Mouse (Mus musculus) midbrain, embryonic 15.5 days (tissue): Measurements from ENCODE around the gene Scaf4. TPM values are rescaled to one million over a fixed set of nuclear protein-coding genes. Genes with fewer than 3 reads are reported as not detected.

Source experiments
- ATAC-seq: fragments of 200-750 bp; cut with Nextera tagmentation; replicated peaks from 2 replicates; pipeline ENCODE4 v1.8.0; 2017; ENCODE audit warnings: moderate TSS enrichment
- H3K27ac ChIP-seq: fragments of 300-500 bp; sonication (generic); 2 replicates; pipeline ENCODE4 v1.5.1; 2015; ENCODE audit warnings: mild to moderate bottlenecking, inconsistent platforms
- H3K27me3 ChIP-seq: fragments of 300-500 bp; sonication (generic); replicated peaks from 2 replicates; pipeline ENCODE4 v1.6.1; 2015; ENCODE audit warnings: inconsistent platforms
- H3K36me3 ChIP-seq: fragments of 300-500 bp; sonication (generic); replicated peaks from 2 replicates; pipeline ENCODE4 v1.6.1; 2015; ENCODE audit warnings: inconsistent platforms
- H3K4me1 ChIP-seq: fragments of 300-500 bp; sonication (generic); 2 replicates; pipeline ENCODE4 v1.6.1; 2015; ENCODE audit warnings: inconsistent platforms
- H3K4me2 ChIP-seq: fragments of 300-500 bp; sonication (generic); 2 replicates; pipeline ENCODE4 v1.6.1; 2015; ENCODE audit warnings: inconsistent platforms, mild to moderate bottlenecking, moderate library complexity
- H3K4me3 ChIP-seq: fragments of 300-500 bp; sonication (generic); 2 replicates; pipeline ENCODE4 v1.5.1; 2015; ENCODE audit warnings: mild to moderate bottlenecking, inconsistent platforms
- H3K9ac ChIP-seq: fragments of 300-500 bp; sonication (generic); 2 replicates; pipeline ENCODE4 v1.6.1; 2015; ENCODE audit warnings: mild to moderate bottlenecking, inconsistent platforms
- H3K9me3 ChIP-seq: fragments of 300-500 bp; sonication (generic); 2 replicates; pipeline ENCODE4 v1.6.1; 2016; ENCODE audit warnings: inconsistent platforms
- WGBS: fragments of 180-500 bp; shearing (Covaris S2); methylation state at CpG from one replicate; pipeline ENCODE4 v1.1.7; 2015; ENCODE audit warnings: mixed read lengths; 5-methylcytosine and 5-hydroxymethylcytosine counted together
- polyA plus RNA-seq: library from polyadenylated mRNA; unstranded; fragments of >200 nt; fragmentation: Nextera tagmentation; extraction: Ambion mirVana; gene quantifications from 2 replicates; pipeline ENCODE4 v1.2.1, GENCODE M21; 2015

Scaf4 gene
- polyA plus RNA-seq, 1 experiment from 2014 or later, result 30.1 TPM

DNA sequence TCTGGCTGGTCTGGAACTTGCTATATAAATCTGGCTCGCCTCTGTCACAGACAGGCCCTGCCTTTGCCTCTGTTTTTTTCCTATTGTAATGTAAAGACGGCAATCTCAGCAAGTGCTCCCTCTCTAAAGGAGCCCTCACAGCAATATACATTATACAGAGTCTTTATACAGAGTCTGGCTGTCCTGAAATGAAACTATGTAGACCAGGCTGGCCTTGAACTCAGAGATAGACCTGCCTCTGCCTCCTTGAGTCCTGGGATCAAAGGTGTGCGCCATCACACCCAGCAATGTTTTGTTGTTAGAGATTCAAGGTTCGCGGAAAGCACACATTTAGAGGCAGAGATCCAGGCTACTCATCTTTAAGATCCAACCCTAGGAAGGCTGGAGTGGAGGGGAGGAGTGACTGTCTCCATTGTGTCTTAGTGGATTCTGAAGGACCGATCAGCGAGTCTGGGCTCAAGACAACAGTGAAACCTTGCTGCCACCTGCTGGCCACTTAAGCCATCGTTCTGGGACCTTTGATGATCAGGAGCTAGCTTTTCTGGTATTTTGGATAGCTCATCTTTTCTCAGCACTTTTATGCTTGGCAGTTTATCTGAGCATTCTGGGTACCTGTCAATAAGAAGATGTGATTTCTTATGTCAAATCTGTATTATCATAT is 98.2 kb downstream of the Scaf4 start:
- Histone ChIP-seq H3K27me3 (no peaks in the 10 kb centered on the region), H3K4me2 (no peak overlapping the region), H3K27ac (no peak overlapping the region), H3K4me1 (no peaks in the 10 kb centered on the region), H3K36me3 (no peaks in the 10 kb centered on the region), H3K9ac (no peak overlapping the region), H3K4me3 (no peak overlapping the region), H3K9me3 (no peaks in the 10 kb centered on the region)
- peak; percentile 81 for ATAC-seq
- 43% methylated on average over 8 of the region's 8 CpGs for WGBS

DNA sequence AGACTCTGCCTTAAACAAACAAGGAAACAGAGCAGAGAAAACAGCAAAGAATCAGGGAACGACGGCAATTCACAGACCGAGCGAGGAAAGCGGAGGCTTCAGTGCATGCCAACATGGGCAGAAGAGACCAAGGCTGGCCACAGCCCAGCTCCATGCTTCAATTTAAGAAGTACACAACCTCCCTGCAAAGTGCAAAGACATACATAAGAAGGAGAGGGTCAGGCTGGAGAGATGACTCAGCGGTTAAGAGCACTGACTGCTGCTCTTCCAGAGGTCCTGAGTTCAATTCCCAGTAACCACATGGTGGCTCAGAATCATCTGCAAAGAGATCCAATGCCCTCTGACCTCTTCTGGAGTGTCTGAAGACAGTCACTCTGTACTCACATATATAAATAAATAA is 100.2 kb downstream of the Scaf4 start:
- 85% methylated on average over 6 of the region's 6 CpGs for WGBS
- ATAC-seq, result no peak

DNA sequence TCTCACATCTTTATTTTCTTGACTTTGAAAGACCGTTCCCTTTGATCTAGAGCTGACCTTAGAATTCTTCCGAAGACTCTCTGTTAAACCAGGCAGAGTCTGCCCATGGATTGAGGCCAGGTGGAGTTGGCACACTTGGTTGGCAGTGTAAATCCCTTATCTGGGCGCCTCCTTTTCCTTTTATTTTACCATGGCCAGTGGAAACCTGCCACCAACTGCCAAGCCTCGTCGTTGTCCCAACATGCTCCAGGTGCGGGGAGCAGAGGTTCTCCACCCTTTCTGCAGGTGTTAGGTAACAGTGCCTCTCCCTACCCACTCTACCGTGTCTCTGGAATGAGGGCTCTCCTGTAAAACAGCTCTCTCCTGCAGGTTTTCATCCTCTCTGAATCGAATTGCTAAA is 102.6 kb downstream of the Scaf4 start:
- H3K9me3 ChIP-seq, result no peaks in the 10 kb centered on the region
- peaks cover 3% of the 10 kb centered on the region for H3K4me1 ChIP-seq
- WGBS, result 91% methylated on average over 8 of the region's 8 CpGs
- H3K4me2 ChIP-seq, result no peak overlapping the region
- H3K36me3 ChIP-seq, result no peaks in the 10 kb centered on the region
- no peak overlapping the region for H3K27ac ChIP-seq
- ATAC-seq, result no peak
- H3K4me3 ChIP-seq, result no peak overlapping the region
- H3K27me3 ChIP-seq, result no peaks in the 10 kb centered on the region
- no peak overlapping the region for H3K9ac ChIP-seq

More for the DNA sequence above, 100.2 kb downstream of the Scaf4 start:
- Histone ChIP-seq H3K4me2 (no peak overlapping the region), H3K36me3 (no peaks in the 10 kb centered on the region), H3K4me3 (no peak overlapping the region), H3K27ac (no peak overlapping the region), H3K9me3 (no peaks in the 10 kb centered on the region), H3K4me1 (no peaks in the 10 kb centered on the region), H3K27me3 (no peaks in the 10 kb centered on the region), H3K9ac (no peak overlapping the region)

DNA sequence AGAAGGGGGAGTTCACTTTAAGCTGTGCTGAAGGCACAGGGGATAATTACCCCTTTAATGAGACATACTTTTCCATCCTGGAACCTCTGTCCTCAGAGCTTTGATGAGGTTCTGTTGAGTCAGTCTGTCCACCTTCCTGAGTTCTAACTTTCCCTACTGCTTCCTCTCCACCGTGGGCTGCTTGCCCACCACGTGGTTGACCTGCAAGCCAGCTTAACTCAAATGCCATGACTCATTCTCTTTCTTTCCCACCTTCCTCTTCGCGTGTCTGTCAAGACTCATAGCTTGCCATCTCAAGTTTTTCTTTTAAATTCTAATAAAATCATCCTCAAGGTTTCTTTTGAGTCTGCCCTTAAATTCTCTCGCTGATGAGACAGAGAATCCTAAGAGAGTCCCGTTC is 103.3 kb downstream of the Scaf4 start:
- no peak for ATAC-seq
- Histone ChIP-seq H3K9me3 (no peaks in the 10 kb centered on the region), H3K4me2 (no peak overlapping the region), H3K36me3 (no peaks in the 10 kb centered on the region), H3K27me3 (no peaks in the 10 kb centered on the region), H3K9ac (no peak overlapping the region), H3K4me3 (no peak overlapping the region), H3K4me1 (peaks cover 9% of the 10 kb centered on the region), H3K27ac (no peak overlapping the region)
- 84% methylated on average over 6 of the region's 6 CpGs for WGBS

DNA sequence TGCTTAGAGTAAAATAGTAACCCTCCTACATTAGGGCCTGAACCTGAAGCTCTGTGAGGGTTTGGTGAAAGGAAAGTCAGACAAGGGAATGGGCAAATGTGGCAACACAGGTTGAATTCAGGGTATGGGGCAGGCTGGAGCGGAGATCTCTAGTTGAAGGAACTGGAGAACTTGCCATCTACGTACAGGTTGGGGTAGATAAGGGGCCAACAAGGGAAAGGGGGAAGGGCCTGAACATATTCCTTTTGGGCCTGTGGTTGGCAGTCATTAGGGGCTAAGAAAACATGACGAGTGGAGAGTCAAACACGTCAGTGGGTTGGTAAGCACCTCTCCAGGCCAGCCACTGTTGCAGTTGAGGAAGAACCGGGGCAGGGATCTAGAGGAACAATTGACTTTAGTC is 104.4 kb downstream of the Scaf4 start:
- Histone ChIP-seq H3K4me2 (no peak overlapping the region), H3K36me3 (no peaks in the 10 kb centered on the region), H3K27ac (no peak overlapping the region), H3K27me3 (no peaks in the 10 kb centered on the region), H3K9me3 (no peaks in the 10 kb centered on the region), H3K4me3 (no peak overlapping the region), H3K4me1 (peaks cover 11% of the 10 kb centered on the region), H3K9ac (no peak overlapping the region)
- ATAC-seq, result no peak
- WGBS, result 90% methylated on average over 5 of the region's 5 CpGs

DNA sequence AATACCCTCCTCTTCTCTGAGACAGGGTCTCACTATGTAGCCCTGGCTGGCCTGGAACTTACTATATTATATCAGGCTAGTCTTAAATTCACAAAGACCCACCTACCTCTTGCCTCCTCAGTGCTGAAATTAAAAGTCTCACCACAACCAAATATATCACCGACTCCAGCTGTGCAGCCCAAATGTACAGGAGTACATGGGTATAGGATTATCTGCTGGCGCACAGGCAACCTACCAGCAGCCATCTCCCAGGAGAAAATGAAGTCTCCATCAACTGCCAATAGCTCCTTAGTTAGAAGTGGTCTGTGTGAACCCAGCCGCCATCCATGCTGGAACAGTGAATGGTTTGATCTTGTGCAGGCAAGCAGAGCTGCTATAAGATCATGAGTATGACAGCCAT is 105.9 kb downstream of the Scaf4 start:
- H3K27me3 ChIP-seq, result no peaks in the 10 kb centered on the region
- no peak overlapping the region for H3K27ac ChIP-seq
- no peak overlapping the region for H3K9ac ChIP-seq
- H3K36me3 ChIP-seq, result no peaks in the 10 kb centered on the region
- ATAC-seq, result no peak
- H3K4me2 ChIP-seq, result no peak overlapping the region
- H3K4me1 ChIP-seq, result peaks cover 11% of the 10 kb centered on the region
- no peak overlapping the region for H3K4me3 ChIP-seq
- WGBS, result 96% methylated on average over 3 of the region's 3 CpGs
- no peaks in the 10 kb centered on the region for H3K9me3 ChIP-seq

DNA sequence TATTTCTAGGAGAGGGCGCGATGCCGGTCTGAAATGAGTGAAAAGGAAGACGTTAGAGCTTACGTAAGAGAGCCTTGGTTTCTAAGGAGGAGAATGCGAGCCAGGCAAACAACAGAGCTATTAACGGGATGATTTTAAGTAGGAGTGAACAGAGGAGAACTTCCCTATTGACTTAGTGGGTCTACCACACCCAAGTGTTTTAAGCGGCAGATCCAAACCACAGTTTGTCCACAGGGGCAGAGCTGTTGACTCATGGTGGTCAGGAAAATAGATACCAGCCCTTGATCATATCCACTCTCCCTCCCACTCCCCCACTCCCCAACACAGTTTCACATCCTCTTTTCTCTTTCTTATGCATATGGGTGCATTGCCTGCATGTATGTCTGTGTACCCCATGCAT is 106.9 kb downstream of the Scaf4 start:
- whole genome bisulfite sequencing, result 72% methylated on average over 8 of the region's 8 CpGs
- peaks cover 11% of the 10 kb centered on the region for H3K4me1 ChIP-seq
- H3K4me3 ChIP-seq, result no peak overlapping the region
- H3K9me3 ChIP-seq, result no peaks in the 10 kb centered on the region
- H3K27me3 ChIP-seq, result no peaks in the 10 kb centered on the region
- no peak overlapping the region for H3K27ac ChIP-seq
- no peak for ATAC-seq
- no peak overlapping the region for H3K9ac ChIP-seq
- H3K36me3 ChIP-seq, result no peaks in the 10 kb centered on the region
- H3K4me2 ChIP-seq, result no peak overlapping the region

DNA sequence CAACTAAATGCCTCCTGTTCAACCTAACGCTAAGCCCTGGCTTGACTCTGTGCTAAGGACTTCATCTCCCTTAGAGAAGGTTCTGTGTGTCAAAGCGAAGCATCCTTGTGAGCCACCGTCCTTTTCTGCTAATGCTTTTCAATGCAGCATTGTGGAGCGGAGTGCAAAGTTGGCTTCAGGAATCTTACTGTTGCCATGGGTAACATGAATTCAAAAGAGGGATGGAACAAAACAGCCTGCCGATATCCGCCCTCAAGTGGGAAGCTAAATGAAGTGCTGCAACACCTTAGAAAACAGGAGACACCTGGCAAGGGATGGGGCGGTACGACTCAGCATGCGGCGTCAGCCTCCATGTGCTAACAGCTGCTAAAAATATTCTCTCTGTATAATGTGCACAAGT is 107.8 kb downstream of the Scaf4 start:
- Histone ChIP-seq H3K27ac (peak overlapping the region; percentile 69), H3K27me3 (no peaks in the 10 kb centered on the region), H3K9me3 (no peaks in the 10 kb centered on the region), H3K36me3 (no peaks in the 10 kb centered on the region), H3K4me3 (no peak overlapping the region), H3K4me2 (peak overlapping the region; percentile 31), H3K9ac (no peak overlapping the region), H3K4me1 (peaks cover 12% of the 10 kb centered on the region)
- ATAC-seq, result peak; percentile 80
- WGBS, result 15% methylated on average over 10 of the region's 10 CpGs

Other genes with a start within 250 kb of the Scaf4 start
- gene Tiam1, start 140.7 kb downstream of the Scaf4 start, polyA plus RNA-seq, result 26.3 and 30.8 TPM in 2 replicates
- 855 and 861 TPM in 2 replicates for gene Sod1, start 63.7 kb downstream of the Scaf4 start, polyA plus RNA-seq
- gene Hunk, start 101.5 kb upstream of the Scaf4 start, polyA plus RNA-seq, result 7.3 TPM in 2 replicates